Mouse (Mus musculus) embryonic fibroblast, embryonic 13.5 days (primary cell): ENCODE measurements around the gene Hist1h2bg.
"Not testable (repeated sequence)": the region's sequence is repeated elsewhere in the genome, so short reads cannot be mapped to it uniquely, and the experiment has no call there.

Source experiments
- CTCF ChIP-seq: IDR thresholded peaks from 2 replicates; pipeline ENCODE4 v1.5.1; 2011; ENCODE audit warnings: mild to moderate bottlenecking, control low read depth, low read length, moderate library complexity, borderline replicate concordance; ENCODE audit not compliant: insufficient read depth
- POLR2A ChIP-seq: IDR thresholded peaks from 2 replicates; pipeline ENCODE4 v1.6.1; 2011; ENCODE audit warnings: low read depth, mild to moderate bottlenecking, control low read depth, low read length, moderate library complexity

DNA sequence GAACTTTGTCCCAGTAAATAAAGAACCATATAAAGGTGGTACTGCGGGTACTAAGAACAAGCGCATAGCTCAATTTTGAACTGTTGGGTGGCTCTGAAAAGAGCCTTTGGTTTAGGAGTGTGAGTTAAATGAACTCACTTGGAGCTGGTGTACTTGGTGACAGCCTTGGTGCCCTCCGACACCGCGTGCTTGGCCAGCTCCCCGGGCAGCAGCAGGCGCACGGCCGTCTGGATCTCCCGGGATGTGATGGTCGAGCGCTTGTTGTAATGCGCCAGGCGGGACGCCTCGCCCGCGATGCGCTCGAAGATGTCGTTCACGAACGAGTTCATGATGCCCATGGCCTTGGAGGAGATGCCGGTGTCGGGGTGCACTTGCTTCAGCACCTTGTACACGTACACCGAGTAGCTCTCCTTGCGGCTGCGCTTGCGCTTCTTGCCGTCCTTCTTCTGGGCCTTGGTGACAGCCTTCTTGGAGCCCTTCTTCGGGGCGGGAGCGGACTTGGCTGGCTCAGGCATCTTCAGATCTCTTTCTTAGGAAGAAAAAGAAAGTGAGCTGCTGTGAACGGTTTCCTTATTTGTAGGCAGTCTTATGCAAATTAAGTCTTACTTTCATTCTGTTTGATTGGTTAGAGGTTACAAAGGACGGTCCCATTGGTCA lies 14.4 kb downstream of the Hist1h2bg start:
- peak; percentile 95 for TF ChIP-seq POLR2A
- TF ChIP-seq CTCF, result not testable (repeated sequence)
